ENCODE assay signal across 47 mouse cellular contexts in genomic region chrX:102812311-102812710, GRCm38 (mm10). TPM values are rescaled to one million over a fixed set of nuclear protein-coding genes. Genes with fewer than 3 reads are reported as not detected.
"Had no signal": no experiment of that assay in that cellular context is flagged by ENCODE, and none has a peak within 500 bp of the region (broad histone marks: within the 10 kb centered on the region; RNA-seq: fewer than 3 reads in every experiment).

No protein-coding gene starts in this region.

- H3K9ac ChIP-seq: limb, embryonic 12.5 days; limb, embryonic 13.5 days; limb, embryonic 15.5 days; liver, embryonic 12.5 days; liver, embryonic 13.5 days; liver, embryonic 14.5 days; liver, embryonic 15.5 days; liver, postnatal 0 days; lung, embryonic 14.5 days; lung, embryonic 15.5 days; midbrain, embryonic 12.5 days; midbrain, embryonic 13.5 days; midbrain, embryonic 15.5 days; neural tube, embryonic 12.5 days had no signal

- H3K27ac ChIP-seq: limb, embryonic 10.5 days; limb, embryonic 12.5 days; limb, embryonic 13.5 days; limb, embryonic 15.5 days; liver, embryonic 12.5 days; liver, embryonic 13.5 days; liver, embryonic 14.5 days; liver, embryonic 15.5 days; lung, embryonic 15.5 days; macrophage; midbrain, embryonic 10.5 days; midbrain, embryonic 12.5 days; midbrain, embryonic 13.5 days; midbrain, embryonic 15.5 days; neural tube, embryonic 12.5 days had no signal

- ATAC-seq: liver, embryonic 12.5 days; liver, postnatal 0 days; lung, postnatal 0 days; midbrain, embryonic 13.5 days; midbrain, embryonic 15.5 days; midbrain, embryonic 16.5 days had no signal

- H3K4me2 ChIP-seq: limb, embryonic 12.5 days; limb, embryonic 13.5 days; limb, embryonic 15.5 days; liver, embryonic 12.5 days; liver, embryonic 13.5 days; liver, embryonic 15.5 days; lung, embryonic 14.5 days; lung, embryonic 15.5 days; midbrain, embryonic 11.5 days; midbrain, embryonic 12.5 days; midbrain, embryonic 13.5 days; midbrain, embryonic 15.5 days; neural tube, embryonic 12.5 days had no signal

- H3K27me3 ChIP-seq: limb, embryonic 15.5 days; liver, embryonic 12.5 days; liver, embryonic 13.5 days; liver, embryonic 15.5 days; neural tube, embryonic 12.5 days had no signal

- H3K4me3 ChIP-seq: limb, embryonic 10.5 days; limb, embryonic 12.5 days; limb, embryonic 13.5 days; limb, embryonic 15.5 days; liver, embryonic 12.5 days; liver, embryonic 13.5 days; liver, embryonic 15.5 days; lung, embryonic 15.5 days; megakaryocyte, embryonic 14.5 days; midbrain, embryonic 10.5 days; midbrain, embryonic 12.5 days; midbrain, embryonic 13.5 days; midbrain, embryonic 15.5 days; myocyte; neural tube, embryonic 12.5 days had no signal

- DNase-seq: left cerebral cortex, postnatal 4 days; liver; liver, embryonic 13.5 days; liver, postnatal 0 days; lung, adult 18-20 months; lung, adult 2 months; lung, embryonic 14.5 days; lung, postnatal 10 days; lung, postnatal 14 days; lung, postnatal 36 days; lung, postnatal 4 days; midbrain, embryonic 14.5 days had no signal

- H3K4me1 ChIP-seq: limb, embryonic 10.5 days; limb, embryonic 12.5 days; limb, embryonic 13.5 days; limb, embryonic 15.5 days; liver, embryonic 12.5 days; liver, embryonic 13.5 days; liver, embryonic 15.5 days; lung, embryonic 15.5 days; megakaryocyte, embryonic 14.5 days; midbrain, embryonic 10.5 days; midbrain, embryonic 12.5 days; midbrain, embryonic 13.5 days; midbrain, embryonic 15.5 days; neural tube, embryonic 12.5 days had no signal

- H3K36me3 ChIP-seq: limb, embryonic 10.5 days; limb, embryonic 12.5 days; limb, embryonic 13.5 days; limb, embryonic 15.5 days; liver, embryonic 12.5 days; liver, embryonic 13.5 days; liver, embryonic 15.5 days; lung, embryonic 15.5 days; midbrain, embryonic 10.5 days; midbrain, embryonic 12.5 days; midbrain, embryonic 13.5 days; midbrain, embryonic 15.5 days; neural tube, embryonic 12.5 days had no signal

- H3K9me3 ChIP-seq: limb, embryonic 10.5 days; limb, embryonic 12.5 days; limb, embryonic 13.5 days; limb, embryonic 15.5 days; liver, embryonic 12.5 days; liver, embryonic 13.5 days; liver, embryonic 15.5 days; lung, embryonic 15.5 days; megakaryocyte, embryonic 14.5 days; midbrain, embryonic 10.5 days; midbrain, embryonic 12.5 days; midbrain, embryonic 13.5 days; midbrain, embryonic 15.5 days; neural tube, embryonic 12.5 days had no signal

RNA-seq across cellular contexts. Expression of gene Dmrtc1c1, which starts 9.5 kb away (rescaled TPM):
- total RNA-seq: left cerebral cortex, adult 8-10 months; left cerebral cortex, postnatal 10 days; left cerebral cortex, postnatal 14 days; left cerebral cortex, postnatal 25 days; left cerebral cortex, postnatal 36 days; left cerebral cortex, postnatal 4 days; liver, adult 2 months; megakaryocyte progenitor cell, adult 5-6 weeks; megakaryocyte, adult 5-6 weeks; megakaryocyte-erythroid progenitor cell, adult 5-6 weeks; midbrain, postnatal 0 days; monocyte, adult 5-6 weeks had no signal
- polyA plus RNA-seq: limb, embryonic 10.5 days; limb, embryonic 11.5 days; limb, embryonic 12.5 days; limb, embryonic 13.5 days; limb, embryonic 14.5 days; limb, embryonic 15.5 days; liver, adult 2 months; liver, embryonic 12.5 days; liver, embryonic 13.5 days; liver, embryonic 14.5 days; liver, embryonic 15.5 days; liver, embryonic 16.5 days; liver, postnatal 0 days; lung, adult 2 months; lung, embryonic 14.5 days; lung, embryonic 15.5 days; lung, embryonic 16.5 days; lung, postnatal 0 days; macrophage; midbrain, embryonic 10.5 days; midbrain, embryonic 11.5 days; midbrain, embryonic 12.5 days; midbrain, embryonic 13.5 days; midbrain, embryonic 14.5 days; midbrain, embryonic 15.5 days; midbrain, embryonic 16.5 days; midbrain, postnatal 0 days; myocyte; neural tube, embryonic 11.5 days; neural tube, embryonic 12.5 days had no signal

RNA-seq across cellular contexts. Expression of gene Dmrtc1c2, which starts 42.1 kb away (rescaled TPM):
- total RNA-seq: left cerebral cortex, adult 8-10 months; left cerebral cortex, postnatal 10 days; left cerebral cortex, postnatal 14 days; left cerebral cortex, postnatal 25 days; left cerebral cortex, postnatal 36 days; left cerebral cortex, postnatal 4 days; liver, adult 2 months; megakaryocyte progenitor cell, adult 5-6 weeks; megakaryocyte, adult 5-6 weeks; megakaryocyte-erythroid progenitor cell, adult 5-6 weeks; midbrain, postnatal 0 days; monocyte, adult 5-6 weeks had no signal
- polyA plus RNA-seq: limb, embryonic 10.5 days; limb, embryonic 11.5 days; limb, embryonic 12.5 days; limb, embryonic 13.5 days; limb, embryonic 14.5 days; limb, embryonic 15.5 days; liver, adult 2 months; liver, embryonic 12.5 days; liver, embryonic 13.5 days; liver, embryonic 14.5 days; liver, embryonic 15.5 days; liver, embryonic 16.5 days; liver, postnatal 0 days; lung, adult 2 months; lung, embryonic 14.5 days; lung, embryonic 15.5 days; lung, embryonic 16.5 days; lung, postnatal 0 days; macrophage; midbrain, embryonic 10.5 days; midbrain, embryonic 11.5 days; midbrain, embryonic 12.5 days; midbrain, embryonic 13.5 days; midbrain, embryonic 14.5 days; midbrain, embryonic 15.5 days; midbrain, embryonic 16.5 days; midbrain, postnatal 0 days; myocyte; neural tube, embryonic 11.5 days; neural tube, embryonic 12.5 days had no signal

RNA-seq across cellular contexts. Expression of gene 1700031F05Rik, which starts 55.5 kb away (rescaled TPM):
- total RNA-seq: left cerebral cortex, adult 8-10 months; left cerebral cortex, postnatal 10 days; left cerebral cortex, postnatal 14 days; left cerebral cortex, postnatal 25 days; left cerebral cortex, postnatal 36 days; left cerebral cortex, postnatal 4 days; liver, adult 2 months; megakaryocyte progenitor cell, adult 5-6 weeks; megakaryocyte, adult 5-6 weeks; megakaryocyte-erythroid progenitor cell, adult 5-6 weeks; midbrain, postnatal 0 days; monocyte, adult 5-6 weeks had no signal
- polyA plus RNA-seq: limb, embryonic 10.5 days; limb, embryonic 11.5 days; limb, embryonic 12.5 days; limb, embryonic 13.5 days; limb, embryonic 15.5 days; liver, adult 2 months; liver, embryonic 12.5 days; liver, embryonic 13.5 days; liver, embryonic 14.5 days; liver, embryonic 15.5 days; liver, embryonic 16.5 days; liver, postnatal 0 days; lung, adult 2 months; lung, embryonic 14.5 days; lung, embryonic 15.5 days; lung, embryonic 16.5 days; lung, postnatal 0 days; macrophage; midbrain, embryonic 10.5 days; midbrain, embryonic 11.5 days; midbrain, embryonic 12.5 days; midbrain, embryonic 13.5 days; midbrain, embryonic 14.5 days; midbrain, embryonic 15.5 days; midbrain, embryonic 16.5 days; midbrain, postnatal 0 days; myocyte; neural tube, embryonic 11.5 days; neural tube, embryonic 12.5 days had no signal
